Mouse (Mus musculus) forebrain, embryonic 15.5 days (tissue): ENCODE measurements around the gene Tet2. TPM values are rescaled to one million over a fixed set of nuclear protein-coding genes. Genes with fewer than 3 reads are reported as not detected.

Source experiments
- ATAC-seq: fragments of 200-750 bp; cut with Nextera tagmentation; replicated peaks from 2 replicates; pipeline ENCODE4 v1.8.0; 2017; ENCODE audit warnings: mild to moderate bottlenecking, moderate TSS enrichment, moderate library complexity
- H3K27ac ChIP-seq: fragments of 300-500 bp; sonication (generic); replicated peaks from 2 replicates; pipeline ENCODE4 v1.5.1; 2015; ENCODE audit warnings: mild to moderate bottlenecking, inconsistent platforms
- H3K27me3 ChIP-seq: fragments of 300-500 bp; sonication (generic); 2 replicates; pipeline ENCODE4 v1.6.1; 2015; ENCODE audit warnings: inconsistent platforms
- H3K36me3 ChIP-seq: fragments of 300-500 bp; sonication (generic); 2 replicates; pipeline ENCODE4 v1.6.1; 2015; ENCODE audit warnings: mild to moderate bottlenecking, inconsistent platforms
- H3K4me1 ChIP-seq: fragments of 300-500 bp; sonication (generic); 2 replicates; pipeline ENCODE4 v1.6.1; 2015; ENCODE audit warnings: inconsistent platforms
- H3K4me2 ChIP-seq: fragments of 300-500 bp; sonication (generic); replicated peaks from 2 replicates; pipeline ENCODE4 v1.6.1; 2015; ENCODE audit warnings: mild to moderate bottlenecking, inconsistent platforms
- H3K4me3 ChIP-seq: fragments of 300-500 bp; sonication (generic); 2 replicates; pipeline ENCODE4 v1.5.1; 2015; ENCODE audit warnings: mild to moderate bottlenecking, inconsistent platforms
- H3K9ac ChIP-seq: fragments of 300-500 bp; sonication (generic); replicated peaks from 2 replicates; pipeline ENCODE4 v1.6.1; 2015; ENCODE audit warnings: mild to moderate bottlenecking, inconsistent platforms
- H3K9me3 ChIP-seq: fragments of 300-500 bp; sonication (generic); 2 replicates; pipeline ENCODE4 v1.6.1; 2016; ENCODE audit warnings: inconsistent platforms
- WGBS: fragments of 180-500 bp; shearing (Covaris S2); methylation state at CpG from one replicate; pipeline ENCODE4 v1.1.7; 2015; ENCODE audit warnings: mixed read lengths; 5-methylcytosine and 5-hydroxymethylcytosine counted together
- microRNA-seq: library from miRNA; unstranded; fragments of <30 nt; microRNA quantifications from one replicate; pipeline ENCODE4, GENCODE M21; 2016
- polyA plus RNA-seq: library from polyadenylated mRNA; unstranded; fragments of >200 nt; fragmentation: Nextera tagmentation; extraction: Ambion mirVana; gene quantifications from 2 replicates; pipeline ENCODE4 v1.2.1, GENCODE M21; 2015

Tet2 gene
- polyA plus RNA-seq, 1 experiment from 2014 or later, result 18.0 TPM

GRCm38 (mm10) chr3:133423073-133423472 lies 121.9 kb downstream of the Tet2 start:
- H3K9ac ChIP-seq, result no peak overlapping the region
- H3K4me3 ChIP-seq, result no peak overlapping the region
- ATAC-seq, result no peak
- no peaks in the 10 kb centered on the region for H3K27me3 ChIP-seq
- H3K9me3 ChIP-seq, result no peaks in the 10 kb centered on the region
- H3K4me1 ChIP-seq, result no peaks in the 10 kb centered on the region
- H3K36me3 ChIP-seq, result no peaks in the 10 kb centered on the region
- no peak overlapping the region for H3K27ac ChIP-seq
- no peak overlapping the region for H3K4me2 ChIP-seq

DNA sequence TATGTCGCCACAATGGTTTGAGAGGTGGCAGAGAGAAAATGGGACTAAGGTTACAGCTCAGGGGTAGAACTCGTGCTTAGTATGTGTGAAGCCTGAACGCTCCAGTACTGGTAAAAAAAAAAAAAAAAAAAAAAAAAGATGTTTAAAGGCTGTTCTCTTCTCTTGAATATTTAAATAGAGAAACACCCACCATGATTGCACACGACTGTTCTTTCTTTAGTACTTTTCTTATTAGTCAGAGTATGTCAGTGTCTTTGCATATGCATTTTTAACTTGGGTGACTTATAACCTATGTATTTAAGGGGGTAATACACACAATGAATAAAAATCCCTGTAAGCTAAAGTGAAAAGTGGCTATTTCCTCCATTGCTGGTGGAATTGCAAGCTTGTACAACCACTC lies 130.2 kb downstream of the Tet2 start:
- Histone ChIP-seq H3K36me3 (no peaks in the 10 kb centered on the region), H3K9me3 (no peaks in the 10 kb centered on the region), H3K9ac (no peak overlapping the region), H3K4me1 (no peaks in the 10 kb centered on the region), H3K4me3 (no peak overlapping the region), H3K27ac (no peak overlapping the region), H3K27me3 (no peaks in the 10 kb centered on the region), H3K4me2 (no peak overlapping the region)
- 89% methylated on average over 4 of the region's 4 CpGs for WGBS
- no peak for ATAC-seq

Small RNA genes within 50 kb of the gene (microRNA-seq; reads per million reads assigned to microRNA genes)
- gene Gm25042, result not detected

Other genes starting within 250 kb of the Tet2 start
- gene Ppa2, start 235.0 kb downstream of the Tet2 start, polyA plus RNA-seq, result 70.3 and 70.6 TPM in 2 replicates